Mouse (Mus musculus) kidney, adult 18-20 months (tissue): ENCODE measurements around the gene Rab11fip4.
A peak's percentile ranks its signal among the peaks of the same experiment; 100 is the strongest.

Experiments
- DNase-seq: peaks from one replicate; pipeline ENCODE4 v3.0.0; 2021

Gene Rab11fip4

DNA sequence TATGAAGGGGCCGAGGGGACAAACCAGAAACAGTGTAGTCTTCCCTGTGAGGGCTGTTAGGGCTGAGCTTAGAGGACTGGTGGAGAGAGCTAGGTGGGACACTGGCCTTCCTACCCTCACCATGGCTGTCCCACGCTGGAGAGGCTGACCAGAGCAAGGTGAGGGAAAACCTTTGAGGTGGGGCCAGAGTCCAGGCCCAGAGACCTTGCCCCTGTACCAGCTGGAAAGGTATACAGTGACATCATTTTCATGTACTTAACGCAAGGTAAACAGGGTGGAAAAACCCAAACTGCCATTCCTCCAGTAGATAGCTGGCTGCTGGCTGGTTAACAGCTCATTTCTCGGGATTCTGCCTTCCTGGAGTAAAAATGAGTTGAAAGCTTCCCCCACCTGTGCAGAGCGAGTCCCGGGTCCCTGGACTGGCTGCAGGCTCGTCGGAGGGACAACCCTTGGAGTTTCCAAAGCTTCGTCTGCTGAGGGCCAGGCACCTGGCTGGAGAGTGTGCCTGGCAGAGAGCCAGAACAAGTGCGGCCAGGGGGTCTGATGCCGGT, 155.6 kb downstream of the Rab11fip4 start:
- peak; percentile 40 for DNase-seq
